Mouse (Mus musculus): ENCODE data around the gene Gm20388.

DNA sequence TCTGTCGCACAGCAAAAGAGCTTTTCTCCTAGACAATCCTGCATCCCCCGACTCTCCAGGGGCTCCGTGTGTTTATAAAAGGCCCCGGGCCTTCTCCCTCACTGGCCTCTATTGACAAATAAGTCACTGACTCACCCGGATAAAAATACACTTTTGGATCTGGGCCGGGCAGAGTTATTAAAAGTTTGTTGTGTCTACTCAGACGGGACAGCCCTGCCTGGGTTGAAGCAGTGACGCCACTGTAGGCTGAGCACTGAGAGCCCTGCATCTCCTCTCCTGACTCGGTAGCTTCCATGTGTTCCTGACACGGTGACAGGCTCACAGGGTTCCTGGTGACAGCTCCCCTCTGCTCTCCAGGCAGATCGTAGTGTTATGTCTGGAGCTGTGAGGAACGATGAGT lies 1241.8 kb downstream of the Gm20388 start:
- TF ChIP-seq CTCF (IDR thresholded peaks at IDR 0.05; ENCODE audit: low read depth, low read length): no peak
- no peak for TF ChIP-seq EP300 (IDR thresholded peaks at IDR 0.05; ENCODE audit: insufficient read depth, low read depth, low read length)

Measured in ES-Bruce4 (cell line).